Mouse (Mus musculus) heart, embryonic 16.5 days (tissue): ENCODE results near the gene Olfr332. TPM values are rescaled to one million over a fixed set of nuclear protein-coding genes. Genes with fewer than 3 reads are reported as not detected.

Experiments
- ATAC-seq: fragments of 200-750 bp; cut with Nextera tagmentation; replicated peaks from 2 replicates; pipeline ENCODE4 v1.8.0; 2017; ENCODE audit warnings: moderate number of reproducible peaks; ENCODE audit not compliant: insufficient read depth, low FRiP score; ENCODE audit errors: extremely low read depth
- H3K27ac ChIP-seq: fragments of 300-500 bp; sonication (generic); 2 replicates; pipeline ENCODE4 v1.5.1; 2014; ENCODE audit warnings: mild to moderate bottlenecking, low read length, control low read depth, moderate library complexity
- H3K27me3 ChIP-seq: fragments of 300-500 bp; sonication (generic); 2 replicates; pipeline ENCODE4 v1.6.1; 2014; ENCODE audit warnings: low read length, mixed read lengths; ENCODE audit not compliant: control insufficient read depth, insufficient read depth
- H3K36me3 ChIP-seq: fragments of 300-500 bp; sonication (generic); 2 replicates; pipeline ENCODE4 v1.6.1; 2014; ENCODE audit not compliant: control insufficient read depth, insufficient read depth
- H3K4me1 ChIP-seq: fragments of 300-500 bp; sonication (generic); 2 replicates; pipeline ENCODE4 v1.6.1; 2014; ENCODE audit warnings: low read length, mixed read lengths; ENCODE audit not compliant: control insufficient read depth, insufficient read depth
- H3K4me2 ChIP-seq: fragments of 300-500 bp; sonication (generic); 2 replicates; pipeline ENCODE4 v1.6.1; 2014; ENCODE audit warnings: low read depth, mild to moderate bottlenecking, control low read depth, low read length
- H3K4me3 ChIP-seq: fragments of 300-500 bp; sonication (generic); 2 replicates; pipeline ENCODE4 v1.5.1; 2014; ENCODE audit warnings: mild to moderate bottlenecking, control low read depth, low read length
- H3K9ac ChIP-seq: fragments of 300-500 bp; sonication (generic); 2 replicates; pipeline ENCODE4 v1.6.1; 2014; ENCODE audit warnings: low read length, control low read depth
- H3K9me3 ChIP-seq: fragments of 300-500 bp; sonication (generic); replicated peaks from 2 replicates; pipeline ENCODE4 v1.6.1; 2016; ENCODE audit warnings: low read length; ENCODE audit not compliant: control insufficient read depth
- WGBS: fragments of 180-500 bp; shearing (Covaris S2); extraction: QIAGEN DNeasy Blood & Tissue Kit; methylation state at CpG from one replicate; pipeline ENCODE4 v1.1.7; 2014; 5-methylcytosine and 5-hydroxymethylcytosine counted together
- polyA plus RNA-seq: library from polyadenylated mRNA; unstranded; fragments of >200 nt; fragmentation: Nextera tagmentation; extraction: Ambion mirVana; gene quantifications from 2 replicates; pipeline ENCODE4 v1.2.1, GENCODE M21; 2015

Olfr332 gene
- polyA plus RNA-seq, 1 experiment from 2014 or later: not detected

- peaks cover 4% of the 10 kb centered on the region; the same call in 1 of the 2 replicates for H3K9me3 ChIP-seq
- no peaks in the 10 kb centered on the region for H3K36me3 ChIP-seq
- 96% methylated on average over 9 of the region's 9 CpGs for whole genome bisulfite sequencing
- H3K4me2 ChIP-seq: no peak within 1 kb of the TSS
- H3K9ac ChIP-seq: no peak within 1 kb of the TSS
- H3K27me3 ChIP-seq: no peaks in the 10 kb centered on the region
- no peaks in the 10 kb centered on the region for H3K4me1 ChIP-seq
- ATAC-seq: no peak
- H3K4me3 ChIP-seq: no peak within 1 kb of the TSS
- H3K27ac ChIP-seq: no peak within 1 kb of the TSS
Observed at GRCm38 (mm10) chr11:58452759-58453158, 39.6 kb downstream of the Olfr332 start, which contains the start of gene Lypd9. TSS of gene Lypd9 (minus strand) at chr11:58452923.

Other genes with a start within 250 kb of the Olfr332 start
- gene 4930438A08Rik, start 217.8 kb downstream of the Olfr332 start, polyA plus RNA-seq: 0.08 TPM in 1 of 2 replicates, not detected in the other
- 15.0 and 16.6 TPM in 2 replicates for gene Zfp692, start 185.5 kb downstream of the Olfr332 start, polyA plus RNA-seq
- gene Zfp672, start 162.2 kb downstream of the Olfr332 start, polyA plus RNA-seq: 38.8 and 40.5 TPM in 2 replicates
- 32.0 and 32.5 TPM in 2 replicates for gene Sh3bp5l, start 161.8 kb downstream of the Olfr332 start, polyA plus RNA-seq
- 1.4 TPM in 1 of 2 replicates, not detected in the other for gene Lypd8, start 113.5 kb downstream of the Olfr332 start, polyA plus RNA-seq
- not detected in 2 replicates for gene 1810065E05Rik, start 71.4 kb downstream of the Olfr332 start, polyA plus RNA-seq
- gene Gm12253, start 60.0 kb downstream of the Olfr332 start, polyA plus RNA-seq: not detected in 2 replicates
- not detected in 2 replicates for gene Lypd9, start 39.6 kb downstream of the Olfr332 start, polyA plus RNA-seq
- not detected in 2 replicates for gene Olfr30, start 30.3 kb downstream of the Olfr332 start, polyA plus RNA-seq
- gene Olfr331, start 10.0 kb upstream of the Olfr332 start, polyA plus RNA-seq: not detected in 2 replicates
- gene Olfr330, start 42.3 kb upstream of the Olfr332 start, polyA plus RNA-seq: not detected in 2 replicates
- not detected in 2 replicates for gene Olfr329-ps, start 53.9 kb upstream of the Olfr332 start, polyA plus RNA-seq
- gene Olfr328, start 63.1 kb upstream of the Olfr332 start, polyA plus RNA-seq: not detected in 2 replicates
- 0.07 and 0.11 TPM in 2 replicates for gene Olfr224, start 78.0 kb upstream of the Olfr332 start, polyA plus RNA-seq
- gene Olfr325, start 85.2 kb upstream of the Olfr332 start, polyA plus RNA-seq: not detected in 2 replicates
- gene Olfr324, start 102.6 kb upstream of the Olfr332 start, polyA plus RNA-seq: not detected in 2 replicates
- not detected in 2 replicates for gene 2210407C18Rik, start 123.5 kb upstream of the Olfr332 start, polyA plus RNA-seq
- gene Olfr323, start 137.9 kb upstream of the Olfr332 start, polyA plus RNA-seq: not detected in 2 replicates
- 0.07 TPM in 1 of 2 replicates, not detected in the other for gene Trim58, start 147.9 kb upstream of the Olfr332 start, polyA plus RNA-seq
- not detected in 2 replicates for gene Olfr322, start 166.2 kb upstream of the Olfr332 start, polyA plus RNA-seq
- not detected in 2 replicates for gene Olfr320, start 188.5 kb upstream of the Olfr332 start, polyA plus RNA-seq
- gene Olfr319, start 206.6 kb upstream of the Olfr332 start, polyA plus RNA-seq: not detected in 2 replicates
- not detected in 2 replicates for gene Olfr318, start 231.5 kb upstream of the Olfr332 start, polyA plus RNA-seq
- gene Olfr317, start 246.7 kb upstream of the Olfr332 start, polyA plus RNA-seq: not detected in 2 replicates